Mouse (Mus musculus): ENCODE data around the gene Gpr157. TPM values are rescaled to one million over a fixed set of nuclear protein-coding genes. Genes with fewer than 3 reads are reported as not detected.

Gpr157 gene
- polyA plus RNA-seq, 1 experiment from 2014 or later = 0.55 TPM

DNA sequence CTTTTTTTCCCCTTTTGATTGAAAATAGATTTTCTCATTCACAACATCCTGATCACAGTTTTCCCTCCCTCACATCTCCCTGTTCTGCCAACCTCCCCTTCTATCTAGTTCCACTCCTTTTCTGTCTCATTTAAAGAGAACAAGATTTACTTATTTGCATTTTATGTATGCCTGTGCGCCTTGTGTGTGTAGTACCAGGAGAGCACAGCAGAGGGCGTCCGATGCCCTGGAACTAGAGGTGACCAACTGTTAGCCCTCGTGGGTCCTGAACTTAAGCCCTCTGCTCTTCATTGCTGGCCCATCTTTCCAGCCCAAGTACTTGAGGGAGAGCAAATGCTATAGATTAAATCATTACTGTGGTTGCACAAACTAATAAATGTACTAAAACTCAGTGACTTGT, 1.8 kb upstream of the Gpr157 start:
- Histone ChIP-seq H3K4me3 (ENCODE audit: low read depth, low read length) (no peak overlapping the region), H3K27ac (replicated peaks) (no peak overlapping the region), H3K9ac (ENCODE audit: low read length) (no peak overlapping the region), H3K27me3 (ENCODE audit: control insufficient read depth, insufficient read depth, low read length) (no peaks in the 10 kb centered on the region), H3K4me1 (replicated peaks; ENCODE audit: control insufficient read depth, insufficient read depth) (peaks cover 4% of the 10 kb centered on the region; the same call in 1 of the 2 replicates), H3K36me3 (ENCODE audit: control insufficient read depth, insufficient read depth, low read length) (no peaks in the 10 kb centered on the region), H3K4me2 (replicated peaks; ENCODE audit: low read depth) (no peak overlapping the region), H3K9me3 (ENCODE audit: control insufficient read depth, low read length) (no peaks in the 10 kb centered on the region)
- DNase-seq (ENCODE audit: low spot score) (no peak), ATAC-seq (ENCODE audit: low FRiP score, low TSS enrichment) (no peak)
- WGBS = 78% methylated on average over 4 of the region's 4 CpGs
- peak; percentile 54 for TF ChIP-seq CTCF (IDR thresholded peaks at IDR 0.05; ENCODE audit: low read depth)
- no peak for TF ChIP-seq EP300 (optimal IDR thresholded peaks at IDR 0.05)

DNA sequence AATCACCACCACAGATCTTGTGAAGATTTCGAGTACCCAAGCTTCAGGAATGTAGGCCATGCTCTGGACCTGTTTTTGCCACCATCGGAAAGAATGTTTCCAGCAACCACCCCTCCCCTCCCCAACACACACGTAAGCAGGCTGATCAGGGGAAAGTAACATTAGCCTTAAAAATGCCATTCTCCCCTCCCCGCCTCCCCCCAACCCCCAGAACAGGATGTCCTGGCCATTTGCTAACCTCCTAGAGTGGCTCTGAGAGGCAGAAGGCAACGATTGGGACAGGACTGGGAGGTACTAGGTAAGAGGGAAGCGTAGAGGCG, 364 bp upstream of the Gpr157 start:
- ATAC-seq (ENCODE audit: low FRiP score, low TSS enrichment) (no peak), DNase-seq (ENCODE audit: low spot score) (no peak)
- Histone ChIP-seq H3K9ac (ENCODE audit: low read length) (0 out of 2 replicates have a peak overlapping the region, but pooled peaks have one; percentile 2), H3K9me3 (ENCODE audit: control insufficient read depth, low read length) (no peaks in the 10 kb centered on the region), H3K4me3 (ENCODE audit: low read depth, low read length) (peak overlapping the region; percentile 61), H3K36me3 (ENCODE audit: control insufficient read depth, insufficient read depth, low read length) (no peaks in the 10 kb centered on the region), H3K4me2 (replicated peaks; ENCODE audit: low read depth) (peak overlapping the region; percentile 98), H3K27ac (replicated peaks) (peak overlapping the region; percentile 20; the same call in 1 of the 2 replicates), H3K4me1 (replicated peaks; ENCODE audit: control insufficient read depth, insufficient read depth) (peaks cover 4% of the 10 kb centered on the region; the same call in 1 of the 2 replicates), H3K27me3 (ENCODE audit: control insufficient read depth, insufficient read depth, low read length) (no peaks in the 10 kb centered on the region)
- TF ChIP-seq EP300 (optimal IDR thresholded peaks at IDR 0.05) (no peak), CTCF (IDR thresholded peaks at IDR 0.05; ENCODE audit: low read depth) (no peak)
- WGBS = 6% methylated on average over 7 of the region's 7 CpGs

DNA sequence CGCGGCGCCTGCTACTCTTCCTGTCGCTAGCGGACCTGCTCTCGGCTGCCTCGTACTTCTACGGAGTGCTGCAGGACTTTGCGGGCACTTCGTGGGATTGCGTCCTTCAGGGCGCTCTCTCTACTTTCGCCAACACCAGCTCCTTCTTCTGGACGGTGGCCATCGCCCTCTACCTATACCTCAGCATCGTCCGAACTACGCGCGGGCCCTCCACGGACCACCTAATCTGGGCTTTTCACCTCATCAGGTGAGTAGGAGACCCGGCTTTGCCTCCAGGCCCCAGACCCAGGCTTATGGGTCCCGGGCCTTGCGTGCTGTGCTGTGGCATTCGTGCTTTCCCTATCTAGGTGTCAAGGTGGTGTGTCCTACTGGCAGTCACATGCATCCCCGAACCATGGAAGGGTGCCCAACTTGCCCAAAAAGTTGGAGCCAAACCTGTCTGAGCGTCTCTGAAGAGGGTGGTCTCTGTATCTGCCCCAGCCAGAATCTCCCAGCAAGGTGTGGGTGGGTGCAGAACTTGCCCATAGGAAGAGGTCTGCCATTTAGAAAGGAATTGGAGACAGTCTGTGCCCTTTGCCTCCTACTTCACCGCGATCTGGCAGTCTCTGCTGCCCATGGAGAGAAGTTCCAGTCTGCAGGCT, 845 bp downstream of the Gpr157 start:
- Histone ChIP-seq H3K9me3 (ENCODE audit: control insufficient read depth, low read length) (no peaks in the 10 kb centered on the region), H3K4me1 (replicated peaks; ENCODE audit: control insufficient read depth, insufficient read depth) (peaks cover 4% of the 10 kb centered on the region; the same call in 1 of the 2 replicates), H3K27ac (replicated peaks) (peak overlapping the region; percentile 84), H3K4me3 (ENCODE audit: low read depth, low read length) (peak overlapping the region; percentile 61), H3K9ac (ENCODE audit: low read length) (peak overlapping the region; percentile 79), H3K4me2 (replicated peaks; ENCODE audit: low read depth) (peak overlapping the region; percentile 98), H3K36me3 (ENCODE audit: control insufficient read depth, insufficient read depth, low read length) (no peaks in the 10 kb centered on the region), H3K27me3 (ENCODE audit: control insufficient read depth, insufficient read depth, low read length) (no peaks in the 10 kb centered on the region)
- no peak for DNase-seq (ENCODE audit: low spot score)
- no peak for ATAC-seq (ENCODE audit: low FRiP score, low TSS enrichment)
- 19% methylated on average over 29 of the region's 29 CpGs for WGBS
- no peak for TF ChIP-seq EP300 (optimal IDR thresholded peaks at IDR 0.05)
- no peak for TF ChIP-seq CTCF (IDR thresholded peaks at IDR 0.05; ENCODE audit: low read depth)

- no peak overlapping the region for H3K4me2 ChIP-seq (replicated peaks; ENCODE audit: low read depth)
- no peak overlapping the region for H3K9ac ChIP-seq (ENCODE audit: low read length)
- no peaks in the 10 kb centered on the region for H3K9me3 ChIP-seq (ENCODE audit: control insufficient read depth, low read length)
- no peaks in the 10 kb centered on the region for H3K36me3 ChIP-seq (ENCODE audit: control insufficient read depth, insufficient read depth, low read length)
- H3K4me3 ChIP-seq (ENCODE audit: low read depth, low read length) = no peak overlapping the region
- ATAC-seq (ENCODE audit: low FRiP score, low TSS enrichment) (no peak), DNase-seq (ENCODE audit: low spot score) (no peak)
- H3K4me1 ChIP-seq (replicated peaks; ENCODE audit: control insufficient read depth, insufficient read depth) = peaks cover 8% of the 10 kb centered on the region; the same call in 1 of the 2 replicates
- no peak for TF ChIP-seq CTCF (IDR thresholded peaks at IDR 0.05; ENCODE audit: low read depth)
- TF ChIP-seq EP300 (optimal IDR thresholded peaks at IDR 0.05) = no peak
- no peaks in the 10 kb centered on the region for H3K27me3 ChIP-seq (ENCODE audit: control insufficient read depth, insufficient read depth, low read length)
- no peak overlapping the region for H3K27ac ChIP-seq (replicated peaks)
- WGBS = 73% methylated on average over 10 of the region's 10 CpGs
These were observed 2.0 kb downstream of the Gpr157 start for GRCm38 (mm10) chr4:150089121-150089520.

- H3K9me3 ChIP-seq (ENCODE audit: control insufficient read depth, low read length) = no peaks in the 10 kb centered on the region
- 84% methylated on average over 18 of the region's 18 CpGs for WGBS
- no peak overlapping the region for H3K9ac ChIP-seq (ENCODE audit: low read length)
- H3K4me1 ChIP-seq (replicated peaks; ENCODE audit: control insufficient read depth, insufficient read depth) = peaks cover 8% of the 10 kb centered on the region; the same call in 1 of the 2 replicates
- H3K27me3 ChIP-seq (ENCODE audit: control insufficient read depth, insufficient read depth, low read length) = no peaks in the 10 kb centered on the region
- no peak overlapping the region for H3K4me2 ChIP-seq (replicated peaks; ENCODE audit: low read depth)
- TF ChIP-seq CTCF (IDR thresholded peaks at IDR 0.05; ENCODE audit: low read depth) (peak; percentile 71), EP300 (optimal IDR thresholded peaks at IDR 0.05) (no peak)
- ATAC-seq (ENCODE audit: low FRiP score, low TSS enrichment) = no peak
- peak; percentile 44 for DNase-seq (ENCODE audit: low spot score)
- no peak overlapping the region for H3K4me3 ChIP-seq (ENCODE audit: low read depth, low read length)
- no peak overlapping the region for H3K27ac ChIP-seq (replicated peaks)
- no peaks in the 10 kb centered on the region for H3K36me3 ChIP-seq (ENCODE audit: control insufficient read depth, insufficient read depth, low read length)
These were observed 4.9 kb downstream of the Gpr157 start for GRCm38 (mm10) chr4:150091887-150092582.

- no peak overlapping the region for H3K9ac ChIP-seq (ENCODE audit: low read length)
- no peak for ATAC-seq (ENCODE audit: low FRiP score, low TSS enrichment)
- no peaks in the 10 kb centered on the region for H3K9me3 ChIP-seq (ENCODE audit: control insufficient read depth, low read length)
- no peak overlapping the region for H3K4me3 ChIP-seq (ENCODE audit: low read depth, low read length)
- DNase-seq (ENCODE audit: low spot score) = peak; percentile 43
- no peaks in the 10 kb centered on the region for H3K36me3 ChIP-seq (ENCODE audit: control insufficient read depth, insufficient read depth, low read length)
- no peak overlapping the region for H3K4me2 ChIP-seq (replicated peaks; ENCODE audit: low read depth)
- H3K4me1 ChIP-seq (replicated peaks; ENCODE audit: control insufficient read depth, insufficient read depth) = peaks cover 8% of the 10 kb centered on the region; the same call in 1 of the 2 replicates
- peak; percentile 24 for TF ChIP-seq CTCF (IDR thresholded peaks at IDR 0.05; ENCODE audit: low read depth)
- no peak for TF ChIP-seq EP300 (optimal IDR thresholded peaks at IDR 0.05)
- H3K27ac ChIP-seq (replicated peaks) = no peak overlapping the region
- 66% methylated on average over 3 of the region's 3 CpGs for WGBS
- no peaks in the 10 kb centered on the region for H3K27me3 ChIP-seq (ENCODE audit: control insufficient read depth, insufficient read depth, low read length)
These were observed 5.4 kb downstream of the Gpr157 start for GRCm38 (mm10) chr4:150092583-150092902.

Measured in stomach, postnatal 0 days (tissue).